Mouse (Mus musculus) MEL (cell line): ENCODE data around the gene Rnf185. TPM values are rescaled to one million over a fixed set of nuclear protein-coding genes. Genes with fewer than 3 reads are reported as not detected.

Experiments
- DNase-seq: peaks from one replicate; pipeline ENCODE4 v3.0.0; 2011; ENCODE audit warnings: low read depth, low spot score
- H3K27ac ChIP-seq: 2 replicates; pipeline ENCODE4 v1.5.1; 2012; ENCODE audit warnings: low read depth, mild to moderate bottlenecking, control low read depth, low read length, moderate library complexity; ENCODE audit not compliant: control insufficient read depth
- H3K27me3 ChIP-seq, 2 experiments: fragments of 150-350 bp in 1 of 2; sonication (generic) in 1 of 2; 2 replicates each; pipeline ENCODE4 v1.6.1; 2012; ENCODE audit warnings: low read length in 2 of 2, mild to moderate bottlenecking in 2 of 2, improper control_type of control experiment in 1 of 2, moderate library complexity in 1 of 2; ENCODE audit not compliant: insufficient read depth in 2 of 2, control insufficient read depth in 1 of 2
- H3K36me3 ChIP-seq, 2 experiments: 2 replicates each; pipeline ENCODE4 v1.6.1; 2012 to 2014; ENCODE audit warnings: low read length in 2 of 2, improper control_type of control experiment in 1 of 2, inconsistent platforms in 1 of 2, mild to moderate bottlenecking in 1 of 2; ENCODE audit not compliant: insufficient read depth in 2 of 2, control insufficient read depth in 1 of 2
- H3K4me1 ChIP-seq, 2 experiments: fragments of 150-350 bp in 1 of 2; sonication (generic) in 1 of 2; 2 replicates each; pipeline ENCODE4 v1.6.1; 2012; ENCODE audit warnings: low read length in 2 of 2, improper control_type of control experiment in 1 of 2, mild to moderate bottlenecking in 1 of 2; ENCODE audit not compliant: insufficient read depth in 2 of 2, control insufficient read depth in 1 of 2
- H3K4me3 ChIP-seq, 2 experiments: fragments of 150-350 bp in 1 of 2; sonication (generic) in 1 of 2; 2 replicates each; pipeline ENCODE4 v1.5.1; 2012; ENCODE audit warnings: low read depth in 2 of 2, low read length in 2 of 2, mild to moderate bottlenecking in 2 of 2, moderate library complexity in 2 of 2, control low read depth in 1 of 2, improper control_type of control experiment in 1 of 2; ENCODE audit not compliant: control insufficient read depth in 1 of 2, insufficient read depth in 1 of 2
- H3K79me2 ChIP-seq: 2 replicates; pipeline ENCODE4 v1.6.1; 2012; ENCODE audit warnings: mild to moderate bottlenecking, low read length, moderate library complexity; ENCODE audit not compliant: control insufficient read depth, poor library complexity, insufficient read depth
- H3K9ac ChIP-seq: 2 replicates; pipeline ENCODE4 v1.6.1; 2012; ENCODE audit warnings: low read depth, mild to moderate bottlenecking, control low read depth, low read length, moderate library complexity; ENCODE audit not compliant: control insufficient read depth, poor library complexity, severe bottlenecking
- H3K9me3 ChIP-seq: fragments of 150-350 bp; sonication (generic); replicated peaks from 2 replicates; pipeline ENCODE4 v1.6.1; 2012; ENCODE audit warnings: mild to moderate bottlenecking, low read length, improper control_type of control experiment, moderate library complexity; ENCODE audit not compliant: insufficient read depth
- BHLHE40 ChIP-seq: IDR thresholded peaks from 2 replicates; pipeline ENCODE4 v1.6.1; 2012; ENCODE audit warnings: low read depth, mild to moderate bottlenecking, inconsistent platforms, low read length, improper control_type of control experiment, borderline replicate concordance
- CHD1 ChIP-seq: IDR thresholded peaks from 2 replicates; pipeline ENCODE4 v1.6.1; 2012; ENCODE audit warnings: low read depth, mild to moderate bottlenecking, inconsistent platforms, low read length, improper control_type of control experiment
- CHD2 ChIP-seq: IDR thresholded peaks from 2 replicates; pipeline ENCODE4 v1.6.1; 2011; ENCODE audit warnings: low read length, improper control_type of control experiment
- CTCF ChIP-seq, 3 experiments: IDR thresholded peaks in 2 of 3; conservative IDR thresholded peaks in 1 of 3; 2 replicates each; pipeline ENCODE4 v1.5.1; 2011 to 2012; ENCODE audit warnings: low read length in 3 of 3, low read depth in 2 of 3, mild to moderate bottlenecking in 2 of 3, improper control_type of control experiment in 1 of 3, inconsistent platforms in 1 of 3, mixed read lengths in 1 of 3, moderate library complexity in 1 of 3; ENCODE audit not compliant: control insufficient read depth in 1 of 3, insufficient read depth in 1 of 3, poor library complexity in 1 of 3, severe bottlenecking in 1 of 3
- GABPA ChIP-seq: IDR thresholded peaks from 2 replicates; pipeline ENCODE4 v1.6.1; 2012; ENCODE audit warnings: low read depth, mild to moderate bottlenecking, inconsistent platforms, low read length, improper control_type of control experiment, moderate library complexity
- JUND ChIP-seq: IDR thresholded peaks from 2 replicates; pipeline ENCODE4 v1.6.1; 2011; ENCODE audit warnings: low read depth, mild to moderate bottlenecking, improper control_type of control experiment, low read length
- MAX ChIP-seq: IDR thresholded peaks from 2 replicates; pipeline ENCODE4 v1.6.1; 2011; ENCODE audit warnings: low read length, improper control_type of control experiment
- NRF1 ChIP-seq: IDR thresholded peaks from 2 replicates; pipeline ENCODE4 v1.6.1; 2014; ENCODE audit warnings: low read depth, mild to moderate bottlenecking, inconsistent platforms, low read length, improper control_type of control experiment, moderate library complexity; ENCODE audit not compliant: poor library complexity, insufficient read depth, severe bottlenecking
- POLR2AphosphoS2 ChIP-seq: IDR thresholded peaks from 2 replicates; pipeline ENCODE4 v1.6.1; 2011; ENCODE audit warnings: low read length, improper control_type of control experiment
- RAD21 ChIP-seq: IDR thresholded peaks from 2 replicates; pipeline ENCODE4 v1.6.1; 2011; ENCODE audit warnings: mild to moderate bottlenecking, low read depth, low read length, improper control_type of control experiment
- SMC3 ChIP-seq: IDR thresholded peaks from 2 replicates; pipeline ENCODE4 v1.6.1; 2011; ENCODE audit warnings: low read depth, low read length, improper control_type of control experiment
- TCF12 ChIP-seq: IDR thresholded peaks from 2 replicates; pipeline ENCODE4 v1.6.1; 2014; ENCODE audit warnings: low read depth, mild to moderate bottlenecking, inconsistent platforms, low read length, improper control_type of control experiment, moderate library complexity
- USF1 ChIP-seq: IDR thresholded peaks from 2 replicates; pipeline ENCODE4 v1.6.1; 2014; ENCODE audit warnings: low read depth, mild to moderate bottlenecking, inconsistent platforms, low read length, improper control_type of control experiment, moderate library complexity
- ZC3H11A ChIP-seq: IDR thresholded peaks from 2 replicates; pipeline ENCODE4 v1.6.1; 2012; ENCODE audit warnings: low read depth, mild to moderate bottlenecking, inconsistent platforms, low read length, improper control_type of control experiment
- ZKSCAN1 ChIP-seq: IDR thresholded peaks from 2 replicates; pipeline ENCODE4 v1.6.1; 2012; ENCODE audit warnings: low read depth, mild to moderate bottlenecking, inconsistent platforms, low read length, improper control_type of control experiment, moderate library complexity
- ZMIZ1 ChIP-seq: IDR thresholded peaks from 2 replicates; pipeline ENCODE4 v1.6.1; 2012; ENCODE audit warnings: low read depth, mild to moderate bottlenecking, inconsistent platforms, low read length, improper control_type of control experiment, moderate library complexity
- polyA plus RNA-seq, 2 experiments: library from polyadenylated mRNA; stranded (reverse) in 1 of 2; unstranded in 1 of 2; fragments of >175 nt in 1 of 2; fragments of >200 nt in 1 of 2; gene quantifications; 2 replicates each; pipeline versions ENCODE4 v1.2.1 to v1.2.4; 2012; ENCODE audit warnings: low replicate concordance in 2 of 2, low read depth in 1 of 2; ENCODE audit not compliant: insufficient read length in 2 of 2, insufficient read depth in 1 of 2, missing spikeins in 1 of 2
- total RNA-seq: library from RNA; depleted of rRNA; stranded (reverse); fragments of 300-350 nt; gene quantifications from 2 replicates; pipeline ENCODE4 v1.2.3, GENCODE M21; 2012

Gene Rnf185
- total and polyA plus RNA-seq, 3 experiments = 9.9 to 13.8 TPM; not detected in 1

- no peak for DNase-seq
- H3K27ac ChIP-seq = no peak overlapping the region
- no peaks in the 10 kb centered on the region for H3K79me2 ChIP-seq
- no peaks in the 10 kb centered on the region for H3K9me3 ChIP-seq
- H3K36me3 ChIP-seq = no peaks in the 10 kb centered on the region
- TF ChIP-seq CTCF (IDR thresholded peaks at IDR 0.05 in 2 of 3, conservative IDR thresholded peaks at IDR 0.05 in 1 of 3; ENCODE audit: control insufficient read depth in 1 of 3, insufficient read depth in 1 of 3, low read depth in 2 of 3, low read length in 3 of 3, poor library complexity in 1 of 3, severe bottlenecking in 1 of 3) = no peak
- no peak for TF ChIP-seq ZC3H11A
- TF ChIP-seq MAX = no peak
- TF ChIP-seq RAD21 = no peak
- no peak for TF ChIP-seq USF1
- no peak for TF ChIP-seq POLR2AphosphoS2
- H3K9ac ChIP-seq = no peak overlapping the region
- no peaks in the 10 kb centered on the region for H3K4me1 ChIP-seq
- no peaks in the 10 kb centered on the region; a peak in 1 of 4 replicates for H3K27me3 ChIP-seq
- H3K4me3 ChIP-seq = no peak overlapping the region
Measured at GRCm38 (mm10) chr11:3462846-3463245, 10.7 kb upstream of the Rnf185 start.

GRCm38 (mm10) chr11:3459105-3459468 lies 6.9 kb upstream of the Rnf185 start:
- Histone ChIP-seq H3K9ac (no peak overlapping the region), H3K4me1 (no peaks in the 10 kb centered on the region), H3K79me2 (no peaks in the 10 kb centered on the region), H3K4me3 (no peak overlapping the region), H3K36me3 (0 out of 4 replicates have a peak, but pooled peaks cover 0 to 2% of the 10 kb centered on the region in 2 experiments), H3K9me3 (no peaks in the 10 kb centered on the region), H3K27me3 (no peaks in the 10 kb centered on the region), H3K27ac (no peak overlapping the region)
- DNase-seq = no peak
- TF ChIP-seq JUND (no peak), CHD1 (no peak), CTCF (IDR thresholded peaks at IDR 0.05 in 2 of 3, conservative IDR thresholded peaks at IDR 0.05 in 1 of 3; ENCODE audit: control insufficient read depth in 1 of 3, insufficient read depth in 1 of 3, low read depth in 2 of 3, low read length in 3 of 3, poor library complexity in 1 of 3, severe bottlenecking in 1 of 3) (no peak), NRF1 (no peak), ZKSCAN1 (no peak), SMC3 (no peak), GABPA (no peak), BHLHE40 (no peak), ZMIZ1 (no peak), TCF12 (no peak), RAD21 (no peak), CHD2 (no peak)
